Mouse (Mus musculus): ENCODE results near the gene Gm45717. TPM values are rescaled to one million over a fixed set of nuclear protein-coding genes. Genes with fewer than 3 reads are reported as not detected.

Gm45717 gene
- polyA plus RNA-seq (2014; fragmentation: Nextera tagmentation; extraction: Ambion mirVana), result 0.46 TPM in 1 of 2 replicates, not detected in the other

DNA sequence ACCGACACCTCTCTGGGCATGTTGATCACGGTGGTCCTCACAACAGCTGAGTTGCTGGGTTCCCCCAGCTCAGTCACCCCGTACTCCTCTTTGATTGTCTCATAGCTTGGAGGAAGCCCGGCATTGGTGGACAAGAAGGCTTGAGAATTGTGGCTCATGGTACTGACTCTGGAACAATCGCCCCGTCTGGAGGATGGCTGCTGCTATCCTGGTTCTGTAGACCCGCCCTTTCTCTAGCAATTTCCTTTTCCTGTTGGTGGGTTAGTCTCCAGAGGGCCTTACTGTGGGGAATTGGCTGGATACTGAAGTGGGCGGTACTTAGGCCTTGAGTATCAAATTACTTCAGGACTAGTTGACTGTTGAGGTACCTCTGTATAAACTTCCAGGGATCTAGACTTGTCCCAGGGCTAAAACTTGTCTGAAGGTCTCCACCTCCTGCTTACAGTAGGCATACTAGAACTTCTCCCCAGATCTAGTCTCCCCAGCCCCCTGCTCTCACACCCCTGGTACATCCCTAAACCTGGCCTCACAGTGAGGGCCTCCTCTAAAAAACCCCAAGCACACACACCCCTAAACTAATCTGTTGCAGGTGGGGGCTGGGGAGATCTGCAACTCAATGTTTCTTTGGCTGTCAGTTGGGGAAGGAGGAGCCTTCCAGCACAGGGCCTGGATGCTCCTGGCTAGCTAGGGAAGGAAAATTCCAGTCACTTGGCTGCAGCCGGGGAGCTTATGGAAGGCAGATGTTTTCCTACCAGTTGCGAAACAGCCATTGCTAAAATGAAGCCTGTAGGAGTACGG is at the start of gene Gm45717, which contains the start of gene Ifitm2:
Gene Gm45717, minus strand, starts transcription at position 180 of the 798 bp plus-strand sequence.
Gene Ifitm2, minus strand, starts transcription at position 230 of the 798 bp plus-strand sequence.
- Histone ChIP-seq H3K27ac (ENCODE audit: low read depth, low read length) (peak within 1 kb of the TSS; percentile 77), H3K9me3 (replicated peaks; ENCODE audit: control insufficient read depth, low read length) (no peaks in the 10 kb centered on the region), H3K4me2 (peak within 1 kb of the TSS; percentile 81), H3K4me3 (ENCODE audit: low read depth, low read length) (peak within 1 kb of the TSS; percentile 56), H3K36me3 (ENCODE audit: control insufficient read depth, insufficient read depth, low read length) (no peaks in the 10 kb centered on the region), H3K9ac (ENCODE audit: low read depth, low read length) (peak within 1 kb of the TSS; percentile 75), H3K27me3 (ENCODE audit: control insufficient read depth, insufficient read depth, low read length) (no peaks in the 10 kb centered on the region), H3K4me1 (ENCODE audit: control insufficient read depth, insufficient read depth, low read length) (peaks cover 4% of the 10 kb centered on the region)
- WGBS (ENCODE audit: insufficient replicate concordance), result 8% methylated on average over 11 of the region's 11 CpGs
- ATAC-seq (replicated peaks; ENCODE audit: insufficient number of reproducible peaks, low FRiP score, low TSS enrichment), result peak; percentile 77

DNA sequence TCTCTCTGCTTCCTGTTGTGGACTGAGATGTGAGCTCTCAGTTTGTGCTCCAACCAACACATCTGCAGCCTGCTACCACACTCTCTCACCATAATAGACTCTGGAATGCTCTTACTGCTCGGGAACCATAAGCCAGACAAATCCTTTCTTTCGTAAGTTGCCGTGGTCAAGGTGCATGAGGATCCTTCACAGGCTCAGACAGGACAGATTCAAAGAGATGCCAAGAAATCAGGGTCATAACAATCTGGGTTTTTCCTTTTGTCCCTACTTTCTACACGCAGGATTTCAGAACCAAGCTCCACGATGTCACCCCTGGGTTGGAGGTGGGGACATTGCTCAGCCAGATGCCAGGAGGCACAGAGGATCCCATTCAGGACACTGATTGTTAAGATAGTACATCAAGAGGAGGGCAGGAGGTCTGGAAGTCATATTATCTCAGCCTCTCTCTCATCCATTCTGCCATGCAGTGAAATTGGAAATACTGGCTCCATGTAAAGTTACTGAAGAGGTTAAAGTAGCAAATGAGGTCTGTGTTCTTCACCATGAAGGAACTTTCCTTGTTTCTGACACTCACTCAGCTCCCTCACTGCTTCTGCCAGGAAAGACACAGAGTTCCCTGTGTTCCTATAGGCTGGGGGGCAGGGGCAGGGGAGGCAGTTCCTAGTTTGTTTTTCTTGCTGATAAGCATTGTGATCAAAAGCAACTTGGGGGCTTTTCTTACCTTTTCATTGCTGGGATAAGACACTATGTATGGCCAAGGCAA is 47.7 kb upstream of the Gm45717 start:
- no peak overlapping the region for H3K4me2 ChIP-seq
- no peaks in the 10 kb centered on the region for H3K36me3 ChIP-seq (ENCODE audit: control insufficient read depth, insufficient read depth, low read length)
- no peaks in the 10 kb centered on the region for H3K9me3 ChIP-seq (replicated peaks; ENCODE audit: control insufficient read depth, low read length)
- no peak for ATAC-seq (replicated peaks; ENCODE audit: insufficient number of reproducible peaks, low FRiP score, low TSS enrichment)
- 69% methylated on average over 5 of the region's 5 CpGs for WGBS (ENCODE audit: insufficient replicate concordance)
- no peak overlapping the region for H3K27ac ChIP-seq (ENCODE audit: low read depth, low read length)
- no peak overlapping the region for H3K9ac ChIP-seq (ENCODE audit: low read depth, low read length)
- H3K4me3 ChIP-seq (ENCODE audit: low read depth, low read length), result no peak overlapping the region
- H3K27me3 ChIP-seq (ENCODE audit: control insufficient read depth, insufficient read depth, low read length), result no peaks in the 10 kb centered on the region
- H3K4me1 ChIP-seq (ENCODE audit: control insufficient read depth, insufficient read depth, low read length), result no peaks in the 10 kb centered on the region

DNA sequence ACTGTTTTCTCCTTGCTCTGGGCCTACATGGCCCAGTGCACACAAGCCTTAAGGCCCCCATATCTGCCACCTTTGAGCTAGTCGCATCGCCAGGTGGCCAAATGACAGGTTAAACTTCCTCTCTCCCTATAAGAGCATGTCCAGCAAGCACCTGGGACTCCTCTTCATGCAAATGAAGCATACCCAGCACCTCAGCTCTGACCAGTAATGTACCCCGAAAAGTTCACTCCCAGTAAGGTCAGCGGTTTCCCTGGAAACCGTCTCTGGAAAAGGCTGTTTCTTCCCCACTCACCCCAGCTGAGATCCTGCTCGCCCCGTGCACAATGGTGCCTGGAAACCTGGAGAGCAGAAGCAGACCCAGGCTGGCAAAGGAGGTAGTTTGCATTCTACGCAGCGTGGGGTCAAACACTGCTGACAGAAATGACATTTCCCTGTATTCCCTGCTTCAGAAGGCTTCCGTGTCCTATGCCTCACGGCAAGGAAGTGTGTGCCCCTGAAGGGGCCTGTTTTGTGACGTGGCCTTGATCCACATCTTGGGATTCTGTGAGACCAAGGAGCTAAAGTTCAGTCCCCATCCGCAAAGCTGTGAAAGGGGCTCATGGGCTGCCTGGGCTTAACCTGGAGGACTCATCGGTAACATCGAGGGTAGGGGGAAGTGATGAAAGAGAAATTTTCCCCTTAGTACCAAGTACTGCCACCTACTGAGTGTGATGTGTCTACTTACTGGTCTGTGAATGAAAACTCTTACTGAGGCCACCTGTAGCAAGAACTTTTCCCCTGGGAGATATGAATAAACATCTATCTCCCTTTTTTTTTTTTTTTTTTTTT is 45.4 kb upstream of the Gm45717 start:
- 73% methylated on average over 15 of the region's 15 CpGs for WGBS (ENCODE audit: insufficient replicate concordance)
- Histone ChIP-seq H3K4me1 (ENCODE audit: control insufficient read depth, insufficient read depth, low read length) (no peaks in the 10 kb centered on the region), H3K4me3 (ENCODE audit: low read depth, low read length) (no peak overlapping the region), H3K9me3 (replicated peaks; ENCODE audit: control insufficient read depth, low read length) (no peaks in the 10 kb centered on the region), H3K9ac (ENCODE audit: low read depth, low read length) (no peak overlapping the region), H3K36me3 (ENCODE audit: control insufficient read depth, insufficient read depth, low read length) (no peaks in the 10 kb centered on the region), H3K27ac (ENCODE audit: low read depth, low read length) (no peak overlapping the region), H3K4me2 (no peak overlapping the region), H3K27me3 (ENCODE audit: control insufficient read depth, insufficient read depth, low read length) (no peaks in the 10 kb centered on the region)
- no peak for ATAC-seq (replicated peaks; ENCODE audit: insufficient number of reproducible peaks, low FRiP score, low TSS enrichment)

DNA sequence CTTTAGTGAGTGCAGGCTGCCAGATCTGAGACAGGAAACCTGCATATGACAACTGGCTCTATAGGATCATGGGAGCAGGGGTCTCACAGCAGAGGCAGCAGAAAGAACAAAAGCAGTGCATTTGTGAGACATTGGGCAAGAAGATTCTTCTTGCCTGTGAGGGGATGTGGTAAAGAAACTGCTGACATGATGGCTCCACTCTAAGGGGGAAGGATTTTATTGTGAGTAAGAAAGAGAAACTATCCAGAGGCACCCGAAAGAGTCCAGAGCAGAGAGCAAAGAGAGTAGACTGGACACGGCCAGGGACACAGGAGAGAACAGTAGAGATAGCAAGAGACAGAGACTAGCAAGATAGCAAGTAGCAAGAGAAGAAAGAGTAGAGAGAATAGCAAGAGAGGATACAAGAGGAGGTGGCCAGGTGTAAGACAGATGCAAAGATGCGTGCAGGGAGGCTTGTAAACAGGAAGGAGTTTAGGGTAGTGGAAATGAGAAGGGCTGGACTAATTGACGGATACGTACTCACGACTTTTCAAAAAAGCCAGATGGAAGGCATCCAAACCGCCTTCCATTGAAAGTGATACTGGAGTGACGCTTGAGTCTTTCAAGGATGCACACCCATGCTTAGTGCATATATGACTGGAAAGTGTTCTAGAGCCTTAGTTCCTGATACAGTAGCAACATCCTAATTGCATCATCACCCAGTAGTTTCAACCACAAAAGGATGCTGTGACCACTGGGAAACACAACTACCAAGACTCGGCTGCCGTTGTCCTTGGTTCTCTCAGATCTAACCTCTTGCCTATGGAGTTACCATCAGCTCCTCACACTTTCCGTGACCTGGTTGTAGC is 43.3 kb upstream of the Gm45717 start:
- 84% methylated on average over 11 of the region's 11 CpGs for WGBS (ENCODE audit: insufficient replicate concordance)
- H3K4me2 ChIP-seq, result no peak overlapping the region
- H3K36me3 ChIP-seq (ENCODE audit: control insufficient read depth, insufficient read depth, low read length), result no peaks in the 10 kb centered on the region
- H3K9me3 ChIP-seq (replicated peaks; ENCODE audit: control insufficient read depth, low read length), result no peaks in the 10 kb centered on the region
- H3K4me1 ChIP-seq (ENCODE audit: control insufficient read depth, insufficient read depth, low read length), result no peaks in the 10 kb centered on the region
- H3K9ac ChIP-seq (ENCODE audit: low read depth, low read length), result no peak overlapping the region
- ATAC-seq (replicated peaks; ENCODE audit: insufficient number of reproducible peaks, low FRiP score, low TSS enrichment), result no peak
- no peaks in the 10 kb centered on the region for H3K27me3 ChIP-seq (ENCODE audit: control insufficient read depth, insufficient read depth, low read length)
- H3K4me3 ChIP-seq (ENCODE audit: low read depth, low read length), result no peak overlapping the region
- H3K27ac ChIP-seq (ENCODE audit: low read depth, low read length), result no peak overlapping the region

GRCm38 (mm10) chr7:140997817-140998216 is 42.1 kb upstream of the Gm45717 start:
- H3K9me3 ChIP-seq (replicated peaks; ENCODE audit: control insufficient read depth, low read length), result no peaks in the 10 kb centered on the region
- no peak overlapping the region for H3K4me2 ChIP-seq
- H3K36me3 ChIP-seq (ENCODE audit: control insufficient read depth, insufficient read depth, low read length), result no peaks in the 10 kb centered on the region
- 61% methylated on average over 1 of the region's 1 CpGs for WGBS (ENCODE audit: insufficient replicate concordance)
- no peak for ATAC-seq (replicated peaks; ENCODE audit: insufficient number of reproducible peaks, low FRiP score, low TSS enrichment)
- H3K27me3 ChIP-seq (ENCODE audit: control insufficient read depth, insufficient read depth, low read length), result no peaks in the 10 kb centered on the region
- no peak overlapping the region for H3K27ac ChIP-seq (ENCODE audit: low read depth, low read length)
- no peak overlapping the region for H3K4me3 ChIP-seq (ENCODE audit: low read depth, low read length)
- no peak overlapping the region for H3K9ac ChIP-seq (ENCODE audit: low read depth, low read length)
- no peaks in the 10 kb centered on the region for H3K4me1 ChIP-seq (ENCODE audit: control insufficient read depth, insufficient read depth, low read length)

DNA sequence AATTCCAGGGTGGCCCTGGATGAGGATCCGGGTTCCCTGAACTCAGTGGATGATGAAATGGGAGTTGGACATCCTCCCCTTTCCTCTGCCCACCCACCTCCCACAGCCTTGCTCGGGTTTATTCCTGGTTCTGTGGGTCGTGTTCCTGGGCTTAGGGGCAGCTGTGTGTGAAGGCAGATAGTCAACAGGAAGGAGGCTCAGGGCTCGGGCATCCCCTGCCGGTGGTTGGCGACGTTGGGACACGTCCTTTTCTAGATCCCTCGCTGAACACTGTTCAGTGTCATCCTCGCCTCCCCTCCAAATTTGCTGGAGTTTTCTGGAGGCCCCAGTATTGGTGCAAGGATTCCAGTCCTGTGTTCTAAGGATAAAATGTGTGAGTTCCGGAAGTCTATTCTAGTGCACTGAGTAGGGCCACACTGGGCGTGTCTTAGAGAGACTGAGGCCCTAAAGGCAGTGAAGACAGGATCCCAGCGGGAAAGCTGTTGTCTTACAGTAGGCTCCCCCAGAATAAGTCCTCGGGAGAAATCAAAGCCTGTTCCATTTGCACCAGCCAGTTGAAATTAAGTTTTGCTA is 35.5 kb upstream of the Gm45717 start:
- ATAC-seq (replicated peaks; ENCODE audit: insufficient number of reproducible peaks, low FRiP score, low TSS enrichment), result no peak
- Histone ChIP-seq H3K9ac (ENCODE audit: low read depth, low read length) (no peak overlapping the region), H3K9me3 (replicated peaks; ENCODE audit: control insufficient read depth, low read length) (no peaks in the 10 kb centered on the region), H3K4me3 (ENCODE audit: low read depth, low read length) (no peak overlapping the region), H3K27me3 (ENCODE audit: control insufficient read depth, insufficient read depth, low read length) (0 out of 2 replicates have a peak, but pooled peaks cover 6% of the 10 kb centered on the region), H3K36me3 (ENCODE audit: control insufficient read depth, insufficient read depth, low read length) (no peaks in the 10 kb centered on the region), H3K27ac (ENCODE audit: low read depth, low read length) (no peak overlapping the region), H3K4me2 (no peak overlapping the region), H3K4me1 (ENCODE audit: control insufficient read depth, insufficient read depth, low read length) (no peaks in the 10 kb centered on the region)
- 72% methylated on average over 14 of the region's 14 CpGs for WGBS (ENCODE audit: insufficient replicate concordance)

DNA sequence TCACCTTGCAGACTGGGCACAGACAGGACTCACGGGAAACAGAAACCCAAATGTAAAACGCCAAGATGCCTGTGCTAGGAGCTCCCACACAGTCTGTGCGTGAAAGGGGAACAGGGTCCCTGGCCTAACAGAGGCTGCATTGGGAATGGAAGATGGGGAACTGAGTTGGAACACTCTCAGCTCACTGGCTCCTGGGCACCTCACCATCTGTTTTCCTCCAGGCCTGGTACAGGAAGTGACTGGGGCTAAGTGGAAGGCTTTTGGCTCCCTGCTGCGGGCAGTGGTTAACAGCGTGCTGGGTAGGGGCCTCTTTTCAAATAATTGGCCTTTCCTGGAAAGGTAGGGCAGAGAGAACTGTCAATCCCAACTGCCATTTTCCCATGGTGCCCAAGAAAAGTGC is 34.9 kb upstream of the Gm45717 start:
- Histone ChIP-seq H3K4me2 (no peak overlapping the region), H3K4me1 (ENCODE audit: control insufficient read depth, insufficient read depth, low read length) (no peaks in the 10 kb centered on the region)

More for the DNA sequence above, 34.9 kb upstream of the Gm45717 start:
- Histone ChIP-seq H3K36me3 (ENCODE audit: control insufficient read depth, insufficient read depth, low read length) (no peaks in the 10 kb centered on the region), H3K9me3 (replicated peaks; ENCODE audit: control insufficient read depth, low read length) (no peaks in the 10 kb centered on the region), H3K4me3 (ENCODE audit: low read depth, low read length) (no peak overlapping the region), H3K27ac (ENCODE audit: low read depth, low read length) (no peak overlapping the region), H3K27me3 (ENCODE audit: control insufficient read depth, insufficient read depth, low read length) (0 out of 2 replicates have a peak, but pooled peaks cover 6% of the 10 kb centered on the region), H3K9ac (ENCODE audit: low read depth, low read length) (no peak overlapping the region)
- WGBS (ENCODE audit: insufficient replicate concordance), result 49% methylated on average over 5 of the region's 5 CpGs
- ATAC-seq (replicated peaks; ENCODE audit: insufficient number of reproducible peaks, low FRiP score, low TSS enrichment), result no peak

All from heart, embryonic 11.5 days (tissue).